Mouse (Mus musculus) kidney, adult 2 months (tissue): ENCODE results near the gene Serpind1. TPM values are rescaled to one million over a fixed set of nuclear protein-coding genes. Genes with fewer than 3 reads are reported as not detected.

Source experiments
- DNase-seq: peaks from one replicate; pipeline ENCODE4 v3.0.0; 2021
- H3K27ac ChIP-seq: fragments of 200-500 bp; 2 replicates; pipeline ENCODE4 v1.5.1; 2012; ENCODE audit warnings: low read depth, low read length, control low read depth, inconsistent platforms; ENCODE audit not compliant: insufficient read depth
- H3K27me3 ChIP-seq: fragments of 200-500 bp; replicated peaks from 2 replicates; pipeline ENCODE4 v1.6.1; 2012; ENCODE audit warnings: mild to moderate bottlenecking, moderate library complexity, low read length, inconsistent platforms; ENCODE audit not compliant: control insufficient read depth, insufficient read depth
- H3K36me3 ChIP-seq: fragments of 200-500 bp; 2 replicates; pipeline ENCODE4 v1.6.1; 2012; ENCODE audit warnings: mild to moderate bottlenecking, moderate library complexity, low read length, inconsistent platforms; ENCODE audit not compliant: control insufficient read depth, insufficient read depth
- H3K4me1 ChIP-seq: fragments of 200-500 bp; 2 replicates; pipeline ENCODE4 v1.6.1; 2011; ENCODE audit warnings: low read length; ENCODE audit not compliant: control insufficient read depth, insufficient read depth
- H3K4me3 ChIP-seq: fragments of 200-500 bp; 2 replicates; pipeline ENCODE4 v1.5.1; 2011; ENCODE audit warnings: mild to moderate bottlenecking, low read depth, low read length, control low read depth; ENCODE audit not compliant: insufficient read depth
- CTCF ChIP-seq: fragments of 200-500 bp; conservative IDR thresholded peaks from 2 replicates; pipeline ENCODE4 v1.5.1; 2011; ENCODE audit warnings: low read depth, mild to moderate bottlenecking, control low read depth, low read length, moderate library complexity, mixed read lengths; ENCODE audit not compliant: insufficient read depth, insufficient read length
- POLR2A ChIP-seq: fragments of 200-500 bp; IDR thresholded peaks from one replicate; pipeline ENCODE4 v1.6.1; 2011; ENCODE audit warnings: low read depth, low read length, control low read depth
- WGBS: fragments of 180-500 bp; shearing (Covaris S2); methylation state at CpG from one replicate; pipeline ENCODE4 v1.1.7; 2018; 5-methylcytosine and 5-hydroxymethylcytosine counted together
- polyA plus RNA-seq: library from polyadenylated mRNA; depleted of rRNA; stranded (reverse); fragments of >200 nt; gene quantifications from 2 replicates; pipeline ENCODE4 v1.2.3, GENCODE M21; 2012

The Serpind1 gene
- polyA plus RNA-seq, 1 experiment, result 0.80 TPM

DNA sequence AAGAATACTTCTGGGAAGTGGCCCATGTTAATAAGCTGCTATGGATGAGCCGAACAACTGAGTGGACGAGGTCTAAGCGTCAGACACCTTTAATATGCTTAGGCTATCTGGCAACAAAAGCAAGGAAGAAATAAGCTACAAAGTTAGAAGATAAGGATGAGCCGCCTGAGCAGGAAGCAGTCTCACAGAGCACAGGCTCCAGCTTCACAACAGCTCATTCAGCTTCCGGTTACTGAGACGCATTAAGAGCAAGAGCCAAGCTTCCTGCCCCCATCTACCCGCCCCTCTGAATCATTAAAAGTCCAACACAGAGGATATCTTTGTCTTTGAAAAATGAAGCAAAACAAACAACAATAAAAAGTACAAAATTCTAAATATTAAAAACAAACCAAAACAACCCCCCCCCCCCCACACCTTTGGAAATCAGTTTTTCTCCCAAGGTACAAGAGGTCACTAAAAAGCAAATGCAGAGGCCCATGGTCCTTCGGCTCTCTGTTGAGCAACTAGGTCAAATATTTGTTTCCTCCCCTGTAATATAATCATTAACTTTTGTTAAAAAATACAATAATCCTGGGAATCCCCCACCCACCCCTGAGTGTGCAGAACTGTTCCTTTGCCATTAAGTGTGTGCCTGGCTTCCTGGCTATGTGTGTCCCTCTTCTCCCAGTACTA is 14.1 kb downstream of the Serpind1 start:
- no peak for TF ChIP-seq POLR2A
- no peak for TF ChIP-seq CTCF
- H3K27ac ChIP-seq, result no peak overlapping the region; the same call in 1 of the 2 replicates
- no peaks in the 10 kb centered on the region; the same call in 1 of the 2 replicates for H3K36me3 ChIP-seq
- peak; percentile 67 for DNase-seq
- no peak overlapping the region for H3K4me3 ChIP-seq
- H3K4me1 ChIP-seq, result no peaks in the 10 kb centered on the region; the same call in 1 of the 2 replicates
- H3K27me3 ChIP-seq, result no peaks in the 10 kb centered on the region
- 43% methylated on average over 8 of the region's 8 CpGs for WGBS

DNA sequence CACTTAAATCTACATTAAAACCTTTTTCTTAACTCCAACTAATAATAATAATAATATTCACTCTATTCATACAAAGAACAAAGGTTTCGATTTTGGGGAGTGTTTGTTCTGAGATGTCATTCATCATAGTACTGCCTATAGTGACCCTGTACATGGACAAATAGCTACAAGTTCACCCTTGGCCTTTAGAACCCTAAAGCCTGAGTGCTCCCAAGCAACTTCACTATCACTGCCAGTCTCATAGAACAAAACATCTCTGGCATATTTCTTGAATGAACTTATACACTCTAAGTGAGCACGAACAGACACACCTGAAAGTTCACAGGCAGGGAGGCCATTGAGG is 14.6 kb downstream of the Serpind1 start:
- Histone ChIP-seq H3K4me3 (no peak overlapping the region), H3K27me3 (no peaks in the 10 kb centered on the region), H3K27ac (no peak overlapping the region), H3K36me3 (no peaks in the 10 kb centered on the region; the same call in 1 of the 2 replicates), H3K4me1 (no peaks in the 10 kb centered on the region; the same call in 1 of the 2 replicates)
- no peak for DNase-seq
- WGBS, result 80% methylated on average over 2 of the region's 2 CpGs
- no peak for TF ChIP-seq CTCF
- no peak for TF ChIP-seq POLR2A

DNA sequence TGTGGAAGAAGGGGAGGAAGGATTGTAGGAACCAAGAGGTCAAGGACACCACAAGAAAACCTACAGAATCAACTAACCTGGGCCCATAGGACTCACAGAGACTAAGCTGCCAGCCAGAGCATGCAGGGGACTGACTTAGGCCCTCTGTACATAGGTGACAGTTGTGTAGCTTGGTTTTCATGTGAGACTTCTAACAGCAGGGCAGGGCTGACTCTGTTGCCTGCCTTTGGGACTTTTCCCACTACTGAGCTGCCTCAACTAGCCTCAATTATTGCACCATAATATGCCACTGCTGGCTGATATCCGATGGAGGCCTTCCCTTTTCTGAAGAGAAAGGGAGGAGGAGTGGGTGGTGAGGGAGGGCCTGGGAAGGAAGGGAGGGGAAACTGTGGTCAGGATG is 15.6 kb downstream of the Serpind1 start:
- no peaks in the 10 kb centered on the region; the same call in 1 of the 2 replicates for H3K4me1 ChIP-seq
- H3K4me3 ChIP-seq, result no peak overlapping the region
- no peak overlapping the region for H3K27ac ChIP-seq
- H3K36me3 ChIP-seq, result peaks cover 2% of the 10 kb centered on the region; the same call in 1 of the 2 replicates
- DNase-seq, result no peak
- TF ChIP-seq CTCF (no peak), POLR2A (no peak)
- 79% methylated on average over 1 of the region's 1 CpGs for WGBS
- H3K27me3 ChIP-seq, result no peaks in the 10 kb centered on the region

DNA sequence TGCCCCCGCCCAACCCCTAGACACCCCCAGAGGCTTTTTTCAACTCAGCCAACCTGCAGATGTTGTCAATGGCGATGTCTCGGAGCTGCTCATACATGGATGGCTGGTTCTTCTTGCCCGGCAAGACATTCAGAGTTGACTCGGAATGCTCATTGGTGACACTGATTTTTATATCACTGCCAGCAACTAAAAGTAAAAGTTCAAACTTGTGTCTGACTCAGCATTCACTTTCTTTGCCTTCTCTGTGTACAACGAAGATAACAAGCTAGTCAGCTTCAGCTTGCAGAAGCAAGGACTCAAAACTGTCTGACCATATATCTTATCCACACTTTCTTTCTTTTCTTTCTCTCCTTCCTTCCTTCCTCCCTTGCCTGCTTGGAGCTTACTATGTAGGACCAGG is 24.9 kb downstream of the Serpind1 start:
- 57% methylated on average over 6 of the region's 6 CpGs for WGBS
- Histone ChIP-seq H3K27me3 (no peaks in the 10 kb centered on the region), H3K4me1 (0 out of 2 replicates have a peak, but pooled peaks cover 5% of the 10 kb centered on the region), H3K4me3 (no peak overlapping the region), H3K36me3 (peaks cover 5% of the 10 kb centered on the region), H3K27ac (peak overlapping the region; percentile 75)
- peak; percentile 52 for DNase-seq
- no peak for TF ChIP-seq POLR2A
- TF ChIP-seq CTCF, result no peak

DNA sequence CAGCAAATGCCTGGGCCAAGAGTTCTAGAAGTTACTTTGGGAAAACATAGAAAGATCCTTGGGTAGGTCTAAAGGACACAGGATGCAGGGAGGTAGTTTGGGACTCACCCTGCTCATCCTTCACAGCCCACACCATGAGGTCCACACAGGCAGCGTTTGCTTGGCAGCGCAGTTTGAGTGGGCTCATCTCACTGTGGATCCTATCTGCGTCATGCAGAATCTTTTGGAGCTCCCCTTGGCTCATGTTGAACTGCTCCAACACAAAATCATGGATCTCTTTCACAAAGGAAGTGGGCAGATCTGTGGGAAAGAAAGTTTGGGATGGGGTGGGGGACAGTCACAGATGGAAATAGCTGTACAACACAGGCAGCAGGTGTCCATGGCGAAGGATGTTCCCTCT is 27.6 kb downstream of the Serpind1 start:
- no peak for DNase-seq
- 0 out of 2 replicates have a peak, but pooled peaks cover 5% of the 10 kb centered on the region for H3K4me1 ChIP-seq
- WGBS, result 96% methylated on average over 4 of the region's 4 CpGs
- H3K27ac ChIP-seq, result no peak overlapping the region
- no peak for TF ChIP-seq CTCF
- no peak for TF ChIP-seq POLR2A
- no peaks in the 10 kb centered on the region; the same call in 1 of the 2 replicates for H3K36me3 ChIP-seq
- H3K4me3 ChIP-seq, result no peak overlapping the region
- no peaks in the 10 kb centered on the region for H3K27me3 ChIP-seq

DNA sequence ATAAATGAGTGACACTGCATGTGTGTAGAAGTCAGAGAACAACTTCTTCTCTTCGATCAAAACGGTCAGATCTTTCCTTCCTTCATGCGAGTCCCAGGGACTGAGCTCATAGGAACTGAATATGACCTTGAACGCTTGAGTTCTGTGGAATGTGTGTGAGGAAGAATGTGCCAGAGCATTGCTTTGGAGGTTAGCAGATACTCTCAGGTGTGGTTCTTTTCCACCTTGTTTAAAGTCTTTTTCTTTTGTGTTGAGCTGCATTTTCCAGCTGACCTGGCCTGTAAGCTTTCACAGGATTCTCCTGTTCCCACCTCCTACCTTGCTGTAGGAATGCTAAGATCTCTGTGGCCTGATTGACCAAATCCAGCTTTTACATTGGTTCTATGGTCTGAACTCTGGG is 51.1 kb downstream of the Serpind1 start:
- H3K27me3 ChIP-seq, result no peaks in the 10 kb centered on the region
- no peaks in the 10 kb centered on the region; the same call in 1 of the 2 replicates for H3K4me1 ChIP-seq
- DNase-seq, result peak; percentile 9
- WGBS, result 67% methylated on average over 4 of the region's 4 CpGs
- H3K27ac ChIP-seq, result 0 out of 2 replicates have a peak overlapping the region, but pooled peaks have one; percentile 43
- TF ChIP-seq CTCF (no peak), POLR2A (no peak)
- H3K4me3 ChIP-seq, result no peak overlapping the region
- H3K36me3 ChIP-seq, result peaks cover 3% of the 10 kb centered on the region; the same call in 1 of the 2 replicates

DNA sequence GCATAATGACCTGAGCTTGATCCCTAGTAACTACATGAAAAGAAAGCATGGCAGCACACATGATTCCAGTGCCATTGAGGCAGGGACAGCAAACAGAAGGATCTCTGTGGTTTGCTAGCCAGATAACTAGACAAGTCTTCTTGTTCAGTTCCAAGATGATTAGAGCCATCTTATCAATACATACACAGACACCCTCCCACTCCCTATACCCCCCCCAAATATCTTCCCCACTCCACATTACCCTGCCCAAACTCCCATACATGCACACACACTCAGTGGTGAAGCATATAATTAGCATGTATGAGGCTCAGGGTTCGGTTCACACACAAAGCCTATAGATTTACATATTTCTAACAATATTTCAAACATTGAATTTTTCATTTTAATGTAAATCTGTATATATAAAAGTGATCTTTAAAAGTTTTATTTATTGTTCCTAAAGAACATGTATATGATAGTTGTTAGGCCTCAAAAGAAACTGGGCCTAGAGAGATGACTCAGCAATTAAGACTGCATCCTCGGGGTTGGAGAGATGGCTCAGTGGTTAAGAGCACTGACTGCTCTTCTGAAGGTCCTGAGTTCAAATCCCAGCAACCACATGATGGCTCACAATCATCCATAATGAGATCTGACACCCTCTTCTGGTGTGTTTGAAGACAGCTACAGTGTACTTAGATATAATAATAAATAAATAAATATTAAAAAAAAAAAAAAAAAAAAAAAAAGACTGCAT is 52.6 kb downstream of the Serpind1 start:
- H3K4me3 ChIP-seq, result no peak overlapping the region
- 83% methylated on average over 2 of the region's 2 CpGs for WGBS
- H3K4me1 ChIP-seq, result no peaks in the 10 kb centered on the region; the same call in 1 of the 2 replicates

More for the DNA sequence above, 52.6 kb downstream of the Serpind1 start:
- DNase-seq, result no peak
- H3K27ac ChIP-seq, result no peak overlapping the region
- H3K36me3 ChIP-seq, result peaks cover 1% of the 10 kb centered on the region; the same call in 1 of the 2 replicates
- TF ChIP-seq POLR2A, result no peak
- no peak for TF ChIP-seq CTCF
- no peaks in the 10 kb centered on the region for H3K27me3 ChIP-seq
